1 mouse cellular context compared by ENCODE assay signal in the genomic region with DNA sequence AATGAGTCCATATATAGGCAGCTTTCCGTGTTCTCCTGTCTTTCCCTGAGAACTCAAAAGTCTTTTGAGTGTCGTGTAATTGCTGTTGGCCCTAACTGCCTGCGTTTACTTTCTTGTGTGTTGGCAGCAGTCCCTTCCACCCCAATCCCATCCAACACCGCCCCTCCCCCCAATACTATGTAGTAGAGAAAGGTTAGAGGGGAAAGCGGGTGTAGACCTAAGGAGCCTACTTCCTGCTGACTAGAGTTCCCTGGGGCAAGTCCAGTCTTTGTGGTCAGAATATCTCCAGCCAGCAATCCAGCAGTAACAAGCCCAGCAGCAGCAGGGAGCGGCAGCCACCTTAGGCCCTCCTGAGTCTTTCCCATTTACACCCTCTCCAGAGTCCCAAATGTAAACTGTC.
TF ChIP-seq lines count a peak whose summit lies in the region.

No protein-coding gene starts in this region.

TF ChIP-seq in myocyte, 11 proteins besides CTCF, POLR2A, EP300 and RAD21:
- no peak for TF ChIP-seq SRF (IDR thresholded peaks at IDR 0.05; ENCODE audit: control insufficient read depth, insufficient read length, low read depth)
- TF ChIP-seq MYOG (IDR thresholded peaks at IDR 0.05; ENCODE audit: control insufficient read depth in 1 of 3, insufficient read depth in 1 of 3, insufficient read length in 2 of 3, low read depth in 2 of 3): no peak
- TF ChIP-seq TCF3 (IDR thresholded peaks at IDR 0.05; ENCODE audit: insufficient read length, low read depth): no peak
- TF ChIP-seq E2F4 (IDR thresholded peaks at IDR 0.05; ENCODE audit: insufficient read depth): no peak
- TF ChIP-seq TCF12 (IDR thresholded peaks at IDR 0.05; ENCODE audit: insufficient read depth, poor library complexity, severe bottlenecking): no peak
- TF ChIP-seq USF1 (IDR thresholded peaks at IDR 0.05; ENCODE audit: low read depth): no peak
- no peak for TF ChIP-seq POLR2AphosphoS2 (IDR thresholded peaks at IDR 0.05; ENCODE audit: insufficient read length, low read depth)
- no peak for TF ChIP-seq REST (IDR thresholded peaks at IDR 0.05; ENCODE audit: insufficient read depth, insufficient read length)
- no peak for TF ChIP-seq CEBPB (IDR thresholded peaks at IDR 0.05; ENCODE audit: insufficient read depth, poor library complexity, severe bottlenecking)
- no peak for TF ChIP-seq MAX (IDR thresholded peaks at IDR 0.05; ENCODE audit: low read depth)
- no peak for TF ChIP-seq MYOD1 (IDR thresholded peaks at IDR 0.05; ENCODE audit: control insufficient read depth in 1 of 3, insufficient read length in 2 of 3, low read depth in 2 of 3)
